Mouse (Mus musculus): Measurements from ENCODE around the gene Slc9a9.

DNA sequence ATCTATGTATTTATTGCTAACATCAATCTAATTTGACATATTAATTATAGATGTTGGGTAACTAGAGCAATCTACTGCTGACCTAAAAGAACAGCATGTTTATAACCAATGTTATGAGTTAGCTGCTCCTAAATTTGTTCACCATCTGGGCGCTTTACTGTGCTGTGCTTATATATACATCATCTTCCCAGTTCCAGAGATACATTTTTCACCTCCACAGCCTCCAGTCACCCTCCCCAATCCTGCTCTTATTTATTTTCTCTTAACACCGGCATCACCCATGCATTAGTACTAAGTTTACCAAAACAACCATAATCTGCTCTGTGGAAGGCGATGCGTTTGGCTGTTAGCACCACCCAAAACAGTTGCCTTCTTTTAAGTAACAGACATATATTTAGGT, 391.0 kb downstream of the Slc9a9 start:
- TF ChIP-seq CTCF (IDR thresholded peaks at IDR 0.05; ENCODE audit: low read depth, low read length) (no peak), POLR2A (IDR thresholded peaks at IDR 0.05; ENCODE audit: borderline replicate concordance, low read depth, low read length) (no peak)
